Mouse (Mus musculus) 416B (cell line): Measurements from ENCODE around the gene Ptpre.
"Not testable (repeated sequence)": the region's sequence is repeated elsewhere in the genome, so short reads cannot be mapped to it uniquely, and the experiment has no call there.

ENCODE experiments used
- DNase-seq: peaks from one replicate; pipeline ENCODE4 v3.0.0; 2011; ENCODE audit warnings: low read depth

The Ptpre gene

GRCm38 (mm10) chr7:135537341-135537901 is at the start of gene Ptpre:
TSS of gene Ptpre (plus strand) at chr7:135537481.
- DNase-seq: peak; percentile 93

- DNase-seq: peak; percentile 44
Measured at GRCm38 (mm10) chr7:135488214-135488810, 49.0 kb upstream of the Ptpre start.

- DNase-seq: no peak
Measured at GRCm38 (mm10) chr7:135489724-135490499, 47.4 kb upstream of the Ptpre start.

- no peak for DNase-seq
Measured at GRCm38 (mm10) chr7:135490500-135490886, 46.8 kb upstream of the Ptpre start.

- DNase-seq: peak; percentile 61
Measured at GRCm38 (mm10) chr7:135495303-135495702, 42.0 kb upstream of the Ptpre start.

GRCm38 (mm10) chr7:135498565-135499186 is 38.6 kb upstream of the Ptpre start:
- no peak for DNase-seq

GRCm38 (mm10) chr7:135499403-135499802 is 37.9 kb upstream of the Ptpre start:
- peak; percentile 67 for DNase-seq

GRCm38 (mm10) chr7:135506506-135506905 is 30.8 kb upstream of the Ptpre start:
- DNase-seq: not testable (repeated sequence)

- DNase-seq: peak; percentile 41
Measured at GRCm38 (mm10) chr7:135508602-135509001, 28.7 kb upstream of the Ptpre start.

- DNase-seq: peak; percentile 66
Measured at GRCm38 (mm10) chr7:135509272-135509671, 28.0 kb upstream of the Ptpre start.

- DNase-seq: no peak
Measured at GRCm38 (mm10) chr7:135510431-135510830, 26.9 kb upstream of the Ptpre start.

GRCm38 (mm10) chr7:135511723-135512122 is 25.6 kb upstream of the Ptpre start:
- DNase-seq: no peak

GRCm38 (mm10) chr7:135517191-135517590 is 20.1 kb upstream of the Ptpre start:
- no peak for DNase-seq

GRCm38 (mm10) chr7:135520241-135520640 is 17.0 kb upstream of the Ptpre start:
- no peak for DNase-seq

- no peak for DNase-seq
Measured at GRCm38 (mm10) chr7:135521755-135522512, 15.3 kb upstream of the Ptpre start.

GRCm38 (mm10) chr7:135523981-135524380 is 13.3 kb upstream of the Ptpre start:
- peak; percentile 66 for DNase-seq

GRCm38 (mm10) chr7:135524424-135524967 is 12.8 kb upstream of the Ptpre start:
- no peak for DNase-seq

- no peak for DNase-seq
Measured at GRCm38 (mm10) chr7:135526574-135527152, 10.6 kb upstream of the Ptpre start.

GRCm38 (mm10) chr7:135527169-135527568 is 10.1 kb upstream of the Ptpre start:
- peak; percentile 87 for DNase-seq

GRCm38 (mm10) chr7:135528515-135528914 is 8.8 kb upstream of the Ptpre start, which contains the start of gene Clrn3:
TSS of gene Clrn3 (minus strand) at chr7:135528654.
- DNase-seq: no peak

- DNase-seq: no peak
Measured at GRCm38 (mm10) chr7:135529068-135529467, 8.2 kb upstream of the Ptpre start.
